Mouse (Mus musculus) embryonic fibroblast, embryonic 13.5 days (primary cell): ENCODE data around the gene Akr1c6. TPM values are rescaled to one million over a fixed set of nuclear protein-coding genes. Genes with fewer than 3 reads are reported as not detected.
"Not testable (repeated sequence)": the region's sequence is repeated elsewhere in the genome, so short reads cannot be mapped to it uniquely, and the experiment has no call there.

ENCODE experiments used
- H3K27ac ChIP-seq: 2 replicates; pipeline ENCODE4 v1.5.1; 2012; ENCODE audit warnings: low read length, control low read depth, inconsistent platforms; ENCODE audit not compliant: insufficient read depth
- H3K4me1 ChIP-seq: 2 replicates; pipeline ENCODE4 v1.6.1; 2011; ENCODE audit warnings: low read length; ENCODE audit not compliant: control insufficient read depth, insufficient read depth
- H3K4me3 ChIP-seq: 2 replicates; pipeline ENCODE4 v1.5.1; 2011; ENCODE audit warnings: mild to moderate bottlenecking, control low read depth, low read length; ENCODE audit not compliant: insufficient read depth
- CTCF ChIP-seq: IDR thresholded peaks from 2 replicates; pipeline ENCODE4 v1.5.1; 2011; ENCODE audit warnings: mild to moderate bottlenecking, control low read depth, low read length, moderate library complexity, borderline replicate concordance; ENCODE audit not compliant: insufficient read depth
- POLR2A ChIP-seq: IDR thresholded peaks from 2 replicates; pipeline ENCODE4 v1.6.1; 2011; ENCODE audit warnings: low read depth, mild to moderate bottlenecking, control low read depth, low read length, moderate library complexity
- polyA plus RNA-seq: library from polyadenylated mRNA; stranded (reverse); fragments of >200 nt; gene quantifications from 2 replicates; pipeline ENCODE4 v1.2.4, GENCODE M21; 2011; ENCODE audit warnings: low read depth; ENCODE audit not compliant: missing spikeins, insufficient read length

Akr1c6 gene
- not detected in 2 replicates for polyA plus RNA-seq

GRCm38 (mm10) chr13:4434006-4434405, at the start of gene Akr1c6:
TSS of gene Akr1c6 (plus strand) at chr13:4434306.
- TF ChIP-seq POLR2A (no peak), CTCF (no peak)
- no peak within 1 kb of the TSS for H3K27ac ChIP-seq
- H3K4me1 ChIP-seq: no peaks in the 10 kb centered on the region
- H3K4me3 ChIP-seq: no peak within 1 kb of the TSS

GRCm38 (mm10) chr13:4384918-4385317, 49.2 kb upstream of the Akr1c6 start:
- Histone ChIP-seq H3K4me3 (no peak overlapping the region), H3K4me1 (no peaks in the 10 kb centered on the region), H3K27ac (no peak overlapping the region)
- no peak for TF ChIP-seq CTCF
- no peak for TF ChIP-seq POLR2A

GRCm38 (mm10) chr13:4385541-4385940, 48.6 kb upstream of the Akr1c6 start:
- Histone ChIP-seq H3K4me1 (no peaks in the 10 kb centered on the region), H3K4me3 (no peak overlapping the region), H3K27ac (no peak overlapping the region)
- TF ChIP-seq POLR2A (no peak), CTCF (no peak)

- H3K4me1 ChIP-seq: no peaks in the 10 kb centered on the region
- H3K4me3 ChIP-seq: no peak overlapping the region
- no peak overlapping the region for H3K27ac ChIP-seq
- no peak for TF ChIP-seq POLR2A
- TF ChIP-seq CTCF: no peak
These were observed 45.2 kb upstream of the Akr1c6 start for GRCm38 (mm10) chr13:4388762-4389446.

- not testable (repeated sequence) for H3K27ac ChIP-seq, H3K4me1 ChIP-seq, H3K4me3 ChIP-seq
These were observed 33.7 kb upstream of the Akr1c6 start for GRCm38 (mm10) chr13:4400360-4400759.

GRCm38 (mm10) chr13:4400831-4401230, 33.3 kb upstream of the Akr1c6 start:
- Histone ChIP-seq H3K4me3 (no peak overlapping the region), H3K27ac (no peak overlapping the region), H3K4me1 (no peaks in the 10 kb centered on the region)
- no peak for TF ChIP-seq POLR2A

- no peaks in the 10 kb centered on the region for H3K4me1 ChIP-seq
- H3K27ac ChIP-seq: no peak overlapping the region
- TF ChIP-seq POLR2A (no peak), CTCF (no peak)
- H3K4me3 ChIP-seq: no peak overlapping the region
These were observed 31.9 kb upstream of the Akr1c6 start for GRCm38 (mm10) chr13:4402221-4402620.

GRCm38 (mm10) chr13:4404726-4405125, 29.4 kb upstream of the Akr1c6 start:
- no peak overlapping the region for H3K27ac ChIP-seq
- TF ChIP-seq POLR2A: no peak
- no peak for TF ChIP-seq CTCF
- H3K4me1 ChIP-seq: no peaks in the 10 kb centered on the region
- no peak overlapping the region for H3K4me3 ChIP-seq

- H3K4me1 ChIP-seq: no peaks in the 10 kb centered on the region
- no peak for TF ChIP-seq POLR2A
- no peak for TF ChIP-seq CTCF
- no peak overlapping the region for H3K27ac ChIP-seq
- H3K4me3 ChIP-seq: no peak overlapping the region
These were observed 27.3 kb upstream of the Akr1c6 start for GRCm38 (mm10) chr13:4406771-4407170.

- H3K27ac ChIP-seq: no peak overlapping the region
- no peaks in the 10 kb centered on the region for H3K4me1 ChIP-seq
- TF ChIP-seq CTCF (no peak), POLR2A (no peak)
- H3K4me3 ChIP-seq: no peak overlapping the region
These were observed 5.5 kb upstream of the Akr1c6 start for GRCm38 (mm10) chr13:4428558-4428957.

GRCm38 (mm10) chr13:4429034-4429433, 5.1 kb upstream of the Akr1c6 start:
- H3K4me3 ChIP-seq: no peak overlapping the region
- no peak for TF ChIP-seq CTCF
- no peak for TF ChIP-seq POLR2A
- no peak overlapping the region for H3K27ac ChIP-seq
- no peaks in the 10 kb centered on the region for H3K4me1 ChIP-seq
